ENCODE assay signal across 8 mouse cellular contexts in the genomic region with DNA sequence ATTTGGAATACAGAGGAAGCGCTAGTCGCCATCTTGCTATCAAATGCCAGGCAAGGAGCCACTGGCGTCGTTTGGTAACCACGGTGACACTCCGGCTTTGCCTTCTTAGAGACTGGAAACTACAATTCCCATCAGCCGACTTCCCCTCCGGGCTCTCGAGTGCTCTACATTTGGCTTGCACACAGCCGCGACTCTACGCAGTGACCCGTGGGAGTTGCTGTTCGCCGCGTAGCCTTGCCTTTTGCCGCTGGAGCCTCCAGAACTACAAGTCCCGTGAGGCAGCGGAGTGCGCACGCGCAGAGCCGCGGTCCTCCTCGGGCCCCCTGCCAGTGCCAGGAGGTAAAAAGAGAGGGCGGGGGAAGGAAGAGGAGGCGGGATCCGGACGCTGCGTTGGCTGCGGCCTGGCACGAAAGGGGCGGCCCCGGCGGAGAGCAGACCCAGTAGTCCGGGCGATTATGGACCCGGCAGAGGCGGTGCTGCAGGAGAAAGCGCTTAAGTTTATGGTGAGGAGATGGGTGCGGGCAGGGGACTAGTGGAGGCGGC. TPM values are rescaled to one million over a fixed set of nuclear protein-coding genes. Genes with fewer than 3 reads are reported as not detected.
A peak's percentile ranks its signal among the peaks of the same experiment; 100 is the strongest.
DNase-seq lines count a peak whose midpoint lies in the region; ATAC-seq lines count a peak whose summit lies in the region.

A gene (plus strand): TSS at position 351 of the 543 bp plus-strand sequence.

- ATAC-seq in hematopoietic stem cell, adult 5-6 weeks (replicated peaks in 1 of 2; ENCODE audit: insufficient read depth in 1 of 2, low FRiP score in 2 of 2, low TSS enrichment in 1 of 2, low read depth in 1 of 2, poor library complexity in 2 of 2, severe bottlenecking in 2 of 2) = peak; percentile 98 to 99
- peak; percentile 99 for ATAC-seq in lung, embryonic 16.5 days (ENCODE audit: low read depth)

- no peaks in the 10 kb centered on the region for H3K27me3 ChIP-seq in lung, embryonic 16.5 days (ENCODE audit: control insufficient read depth, insufficient read depth, low read depth, low read length)

- no peaks in the 10 kb centered on the region for H3K9me3 ChIP-seq in lung, embryonic 16.5 days (ENCODE audit: control insufficient read depth, low read length)

- peak within 1 kb of the TSS; percentile 78 for H3K9ac ChIP-seq in lung, embryonic 16.5 days (ENCODE audit: low read length)

- WGBS in lung, embryonic 16.5 days = under 1% methylated on average over 42 of the region's 42 CpGs

- peak within 1 kb of the TSS; percentile 80 for H3K4me2 ChIP-seq in lung, embryonic 16.5 days (ENCODE audit: low read depth, low read length)

- H3K4me3 ChIP-seq in lung, embryonic 16.5 days (ENCODE audit: low read length) = peak within 1 kb of the TSS; percentile 93

- H3K4me1 ChIP-seq in lung, embryonic 16.5 days (replicated peaks; ENCODE audit: control insufficient read depth, insufficient read depth, low read length) = no peaks in the 10 kb centered on the region; the same call in 1 of the 2 replicates

- peak within 1 kb of the TSS; percentile 94 for H3K27ac ChIP-seq in lung, embryonic 16.5 days (ENCODE audit: low read length)

- peak; percentile 100 for DNase-seq in MEL-GATA-1-ER (ENCODE audit: extremely low read depth, low read depth)
- DNase-seq in cerebellum, adult 8-10 months = peak; percentile 100
- DNase-seq in forelimb bud, embryonic 11.5 days (ENCODE audit: low read depth, low spot score) = peak; percentile 100
- DNase-seq in layer of hippocampus, adult 9-10 months (ENCODE audit: low spot score) = peak; percentile 99
- DNase-seq in ovary, postnatal 10 days (ENCODE audit: low spot score) = peak; percentile 100
- peak; percentile 100 for DNase-seq in thymus, postnatal 10 days (ENCODE audit: low spot score in 2 of 2)

- H3K36me3 ChIP-seq in lung, embryonic 16.5 days (ENCODE audit: control insufficient read depth, insufficient read depth, low read length) = no peaks in the 10 kb centered on the region

RNA-seq across cellular contexts. Expression of the gene that starts here (rescaled TPM):
- 23.5 and 29.0 TPM in 2 replicates for total RNA-seq in hematopoietic stem cell, adult 5-6 weeks (2017)
- 34.8 and 36.2 TPM in 2 replicates for polyA plus RNA-seq in lung, embryonic 16.5 days (2015; fragmentation: Nextera tagmentation; extraction: Ambion mirVana)

Comparison
In these comparisons a context has a peak if more than half of its experiments do, and no peak if none do; other contexts are left out.
1. Peak in every context shown above with its lines: DNase-seq, ATAC-seq, H3K4me3 ChIP-seq and H3K27ac ChIP-seq.